Mouse (Mus musculus) lung, postnatal 0 days (tissue): ENCODE data around the gene Cdkn1a. TPM values are rescaled to one million over a fixed set of nuclear protein-coding genes. Genes with fewer than 3 reads are reported as not detected.
"Not testable (repeated sequence)": the region's sequence is repeated elsewhere in the genome, so short reads cannot be mapped to it uniquely, and the experiment has no call there.

Source experiments
- ATAC-seq: fragments of 200-750 bp; cut with Nextera tagmentation; 2 replicates; pipeline ENCODE4 v1.8.0; 2017; ENCODE audit warnings: moderate library complexity
- DNase-seq: peaks from one replicate; pipeline ENCODE4 v3.0.0-alpha.2; 2016; ENCODE audit warnings: low spot score
- H3K27ac ChIP-seq: fragments of 300-500 bp; sonication (generic); 2 replicates; pipeline ENCODE4 v1.5.1; 2014; ENCODE audit warnings: antibody characterized with exemption, mild to moderate bottlenecking, low read length, mixed read lengths
- H3K27me3 ChIP-seq: fragments of 300-500 bp; sonication (generic); replicated peaks from 2 replicates; pipeline ENCODE4 v1.6.1; 2014; ENCODE audit warnings: low read length, mixed read lengths; ENCODE audit not compliant: insufficient read depth
- H3K36me3 ChIP-seq: fragments of 300-500 bp; sonication (generic); 2 replicates; pipeline ENCODE4 v1.6.1; 2014; ENCODE audit warnings: low read length, mixed read lengths; ENCODE audit not compliant: insufficient read depth
- H3K4me1 ChIP-seq: fragments of 300-500 bp; sonication (generic); 2 replicates; pipeline ENCODE4 v1.6.1; 2014; ENCODE audit warnings: antibody characterized with exemption, low read depth, low read length, mixed read lengths; ENCODE audit not compliant: insufficient read depth
- H3K4me2 ChIP-seq: fragments of 300-500 bp; sonication (generic); replicated peaks from 2 replicates; pipeline ENCODE4 v1.6.1; 2014; ENCODE audit warnings: low read depth, mild to moderate bottlenecking, low read length, moderate library complexity, mixed read lengths
- H3K4me3 ChIP-seq: fragments of 300-500 bp; sonication (generic); 2 replicates; pipeline ENCODE4 v1.5.1; 2014; ENCODE audit warnings: low read depth, low read length
- H3K9ac ChIP-seq: fragments of 300-500 bp; sonication (generic); replicated peaks from 2 replicates; pipeline ENCODE4 v1.6.1; 2014; ENCODE audit warnings: low read depth, mild to moderate bottlenecking
- H3K9me3 ChIP-seq: fragments of 300-500 bp; sonication (generic); 2 replicates; pipeline ENCODE4 v1.6.1; 2016; ENCODE audit warnings: low read length, mixed read lengths
- CTCF ChIP-seq: IDR thresholded peaks from 2 replicates; pipeline ENCODE4 v1.5.1; 2016; ENCODE audit warnings: antibody characterized with exemption, mild to moderate bottlenecking
- EP300 ChIP-seq: IDR thresholded peaks from 2 replicates; pipeline ENCODE4 v1.6.1; 2016; ENCODE audit warnings: antibody characterized with exemption, mild to moderate bottlenecking, control low read depth
- WGBS: fragments of 180-500 bp; shearing (Covaris S2); extraction: QIAGEN DNeasy Blood & Tissue Kit; methylation state at CpG from one replicate; pipeline ENCODE4 v1.1.7; 2014; 5-methylcytosine and 5-hydroxymethylcytosine counted together
- polyA plus RNA-seq: library from polyadenylated mRNA; unstranded; fragments of >200 nt; fragmentation: Nextera tagmentation; extraction: Ambion mirVana; gene quantifications from 2 replicates; pipeline ENCODE4 v1.2.1, GENCODE M21; 2015

The Cdkn1a gene
- polyA plus RNA-seq, 1 experiment from 2014 or later, result 177 TPM

DNA sequence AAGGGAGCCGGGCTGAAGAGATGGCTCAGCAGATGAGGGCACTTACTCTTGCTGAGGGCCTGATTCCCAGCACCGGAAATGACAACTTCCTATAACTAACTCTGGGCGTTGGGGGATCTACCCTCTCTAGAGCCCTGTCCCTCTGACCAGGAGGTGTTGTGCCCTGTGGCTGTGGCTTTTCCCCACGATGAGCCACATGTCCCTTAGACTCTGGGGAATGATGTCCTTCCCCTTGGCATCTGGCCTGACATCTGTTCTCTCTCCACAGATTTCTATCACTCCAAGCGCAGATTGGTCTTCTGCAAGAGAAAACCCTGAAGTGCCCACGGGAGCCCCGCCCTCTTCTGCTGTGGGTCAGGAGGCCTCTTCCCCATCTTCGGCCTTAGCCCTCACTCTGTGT, 8.3 kb downstream of the Cdkn1a start:
- no peaks in the 10 kb centered on the region for H3K4me1 ChIP-seq
- no peak overlapping the region for H3K4me3 ChIP-seq
- no peaks in the 10 kb centered on the region for H3K27me3 ChIP-seq
- 0 out of 2 replicates have a peak, but pooled peaks cover 6% of the 10 kb centered on the region for H3K36me3 ChIP-seq
- H3K9ac ChIP-seq, result no peak overlapping the region
- H3K9me3 ChIP-seq, result no peaks in the 10 kb centered on the region
- DNase-seq (no peak), ATAC-seq (no peak)
- H3K4me2 ChIP-seq, result no peak overlapping the region
- TF ChIP-seq CTCF (no peak), EP300 (no peak)
- WGBS, result 78% methylated on average over 8 of the region's 8 CpGs
- no peak overlapping the region for H3K27ac ChIP-seq

DNA sequence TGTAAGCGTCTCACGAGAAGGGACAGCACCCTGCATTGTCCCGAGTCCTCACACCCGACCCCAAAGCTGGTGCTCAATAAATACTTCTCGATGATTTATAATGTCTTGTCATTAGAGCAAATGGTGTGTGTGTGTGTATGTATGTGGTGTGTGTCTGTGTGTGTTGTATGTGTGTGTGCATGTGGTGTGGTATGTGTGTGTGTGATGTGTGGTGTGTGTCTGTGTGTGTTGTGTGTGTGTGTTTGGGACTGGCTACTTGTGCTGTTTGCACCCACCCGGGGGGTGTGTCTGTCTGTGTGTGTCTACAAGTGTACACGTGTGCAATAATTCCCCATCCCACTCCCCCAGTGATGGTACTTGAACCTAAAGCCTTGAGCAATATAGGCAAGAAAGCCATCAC, 9.9 kb downstream of the Cdkn1a start:
- no peaks in the 10 kb centered on the region for H3K4me1 ChIP-seq
- ATAC-seq (no peak), DNase-seq (no peak)
- 88% methylated on average over 7 of the region's 7 CpGs for WGBS
- H3K27ac ChIP-seq, result no peak overlapping the region
- H3K36me3 ChIP-seq, result 0 out of 2 replicates have a peak, but pooled peaks cover 6% of the 10 kb centered on the region
- no peak overlapping the region for H3K9ac ChIP-seq
- H3K27me3 ChIP-seq, result no peaks in the 10 kb centered on the region
- H3K4me2 ChIP-seq, result no peak overlapping the region
- no peaks in the 10 kb centered on the region for H3K9me3 ChIP-seq
- no peak for TF ChIP-seq CTCF
- TF ChIP-seq EP300, result no peak
- H3K4me3 ChIP-seq, result no peak overlapping the region

DNA sequence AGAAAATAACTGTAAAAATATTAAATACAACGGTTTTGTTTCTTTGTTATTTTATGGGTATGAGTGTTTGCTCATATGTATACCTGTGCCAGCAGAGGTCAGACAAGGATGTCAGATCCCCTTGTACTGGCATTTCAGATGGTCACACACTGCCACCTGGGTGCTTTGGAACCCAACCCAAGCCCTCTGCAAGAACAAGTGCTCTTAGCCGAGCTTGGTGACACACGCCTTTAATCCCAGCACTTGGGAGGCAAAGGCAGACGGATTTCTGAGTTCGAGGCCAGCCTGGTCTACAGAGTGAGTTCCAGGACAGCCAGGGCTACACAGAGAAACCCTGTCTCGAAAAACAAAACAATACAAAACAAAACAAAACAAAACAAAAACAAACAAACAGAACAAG, 19.6 kb downstream of the Cdkn1a start:
- not testable (repeated sequence) for H3K9ac ChIP-seq, H3K4me1 ChIP-seq, H3K9me3 ChIP-seq, H3K36me3 ChIP-seq, DNase-seq, ATAC-seq, H3K4me2 ChIP-seq, H3K27ac ChIP-seq, H3K27me3 ChIP-seq, H3K4me3 ChIP-seq
- 77% methylated on average over 6 of the region's 6 CpGs for WGBS

DNA sequence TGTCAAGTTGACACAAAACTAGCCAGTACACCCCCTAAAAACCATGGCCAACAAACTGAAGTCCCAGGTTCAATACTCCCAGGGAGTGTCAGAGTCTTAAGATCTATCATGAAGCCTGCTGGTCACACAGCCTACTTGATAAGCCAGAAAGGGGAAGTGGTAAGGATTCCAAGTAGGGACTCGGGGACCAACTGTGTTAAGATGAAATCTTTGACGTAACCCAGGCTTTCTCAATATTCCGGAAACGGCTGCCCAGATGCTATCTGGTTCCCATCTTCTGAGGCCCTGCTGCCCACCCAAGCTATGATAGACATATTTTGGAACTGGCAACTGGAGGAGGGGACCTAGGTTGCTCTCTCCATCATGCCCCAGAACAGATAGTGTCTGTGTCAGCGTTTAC, 20.6 kb downstream of the Cdkn1a start:
- no peak for ATAC-seq

DNA sequence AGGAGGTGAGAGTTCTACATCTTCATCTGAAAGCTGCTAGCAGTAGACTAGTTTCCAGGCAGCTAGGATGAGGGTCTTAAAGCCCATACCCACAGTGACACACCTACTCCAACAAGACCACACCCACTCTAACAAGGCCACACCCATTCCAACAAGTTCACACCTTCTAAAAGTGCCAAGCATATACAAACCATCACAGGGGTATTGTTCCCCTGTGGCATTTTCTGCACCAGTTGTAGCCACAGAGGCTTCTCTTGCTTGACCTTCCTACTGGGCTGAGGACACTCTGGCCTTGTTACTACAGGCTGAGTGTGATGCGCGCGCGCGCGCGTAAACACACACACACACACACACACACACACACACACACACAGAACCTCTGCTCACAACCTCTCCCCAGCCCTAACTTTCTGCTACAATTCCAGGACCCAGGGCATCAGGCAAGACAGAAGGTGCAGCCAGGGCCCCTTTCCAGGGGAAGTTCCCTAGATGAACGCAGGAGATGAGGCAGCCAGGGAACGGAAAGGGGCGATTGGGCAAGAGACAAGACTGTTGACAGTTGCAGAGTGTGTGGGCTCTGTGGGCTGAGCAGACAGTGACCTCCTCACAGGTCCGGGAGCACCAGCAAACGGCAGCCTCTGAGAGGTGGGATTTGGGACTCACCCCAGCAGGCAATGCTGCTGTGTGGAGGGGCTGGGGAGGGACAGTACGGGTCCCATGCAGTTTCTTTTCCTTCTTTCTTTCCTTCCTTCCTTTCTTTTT, 23.0 kb downstream of the Cdkn1a start, which contains the start of gene Rab44:
TSS of gene Rab44 (plus strand) at position 555 of the 762 bp plus-strand sequence.
- Histone ChIP-seq H3K9ac (no peak within 1 kb of the TSS), H3K9me3 (no peaks in the 10 kb centered on the region), H3K4me2 (no peak within 1 kb of the TSS), H3K36me3 (no peaks in the 10 kb centered on the region), H3K4me1 (no peaks in the 10 kb centered on the region), H3K4me3 (no peak within 1 kb of the TSS), H3K27me3 (no peaks in the 10 kb centered on the region), H3K27ac (no peak within 1 kb of the TSS)
- DNase-seq (peak; percentile 47), ATAC-seq (no peak)
- no peak for TF ChIP-seq CTCF
- no peak for TF ChIP-seq EP300
- 72% methylated on average over 13 of the region's 13 CpGs for WGBS

More for the DNA sequence above, 20.6 kb downstream of the Cdkn1a start:
- Histone ChIP-seq H3K4me3 (no peak overlapping the region), H3K36me3 (no peaks in the 10 kb centered on the region), H3K4me1 (no peaks in the 10 kb centered on the region), H3K27me3 (no peaks in the 10 kb centered on the region), H3K9ac (no peak overlapping the region), H3K4me2 (no peak overlapping the region), H3K27ac (no peak overlapping the region), H3K9me3 (no peaks in the 10 kb centered on the region)
- WGBS, result 85% methylated on average over 5 of the region's 5 CpGs
- DNase-seq, result no peak
- no peak for TF ChIP-seq CTCF
- TF ChIP-seq EP300, result no peak

DNA sequence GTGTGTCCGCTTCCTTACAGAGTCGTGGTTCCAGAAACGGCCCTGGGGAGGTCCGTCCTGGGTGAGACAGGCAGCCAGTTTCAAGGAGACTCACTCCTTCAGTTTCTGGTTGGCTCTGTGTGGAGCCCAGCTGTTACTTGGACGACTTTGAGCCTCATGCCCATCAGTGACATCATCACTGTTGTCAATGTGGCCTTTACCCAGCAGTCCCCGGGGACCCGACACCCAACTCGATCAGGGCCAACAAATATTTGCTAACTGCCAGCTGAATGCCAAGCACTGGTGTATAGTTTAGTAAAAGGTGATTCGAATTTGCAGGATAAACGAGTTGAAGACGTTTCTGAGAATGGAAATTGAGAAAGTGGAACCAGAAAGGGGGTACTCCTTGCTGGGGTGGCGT, 25.2 kb downstream of the Cdkn1a start:
- 55% methylated on average over 12 of the region's 12 CpGs for WGBS
- Histone ChIP-seq H3K36me3 (no peaks in the 10 kb centered on the region), H3K4me2 (no peak overlapping the region), H3K9me3 (no peaks in the 10 kb centered on the region), H3K9ac (no peak overlapping the region), H3K4me1 (no peaks in the 10 kb centered on the region), H3K27me3 (no peaks in the 10 kb centered on the region), H3K27ac (no peak overlapping the region), H3K4me3 (no peak overlapping the region)
- no peak for DNase-seq
- TF ChIP-seq CTCF (no peak), EP300 (no peak)
- ATAC-seq, result no peak; the same call in 1 of the 2 replicates
